Mouse (Mus musculus) kidney, adult 2 months (tissue): ENCODE results near the gene Srsf1. TPM values are rescaled to one million over a fixed set of nuclear protein-coding genes. Genes with fewer than 3 reads are reported as not detected.

ENCODE experiments used
- DNase-seq: peaks from one replicate; pipeline ENCODE4 v3.0.0; 2021
- H3K27ac ChIP-seq: fragments of 200-500 bp; 2 replicates; pipeline ENCODE4 v1.5.1; 2012; ENCODE audit warnings: low read depth, low read length, control low read depth, inconsistent platforms; ENCODE audit not compliant: insufficient read depth
- H3K27me3 ChIP-seq: fragments of 200-500 bp; replicated peaks from 2 replicates; pipeline ENCODE4 v1.6.1; 2012; ENCODE audit warnings: mild to moderate bottlenecking, moderate library complexity, low read length, inconsistent platforms; ENCODE audit not compliant: control insufficient read depth, insufficient read depth
- H3K36me3 ChIP-seq: fragments of 200-500 bp; 2 replicates; pipeline ENCODE4 v1.6.1; 2012; ENCODE audit warnings: mild to moderate bottlenecking, moderate library complexity, low read length, inconsistent platforms; ENCODE audit not compliant: control insufficient read depth, insufficient read depth
- H3K4me1 ChIP-seq: fragments of 200-500 bp; 2 replicates; pipeline ENCODE4 v1.6.1; 2011; ENCODE audit warnings: low read length; ENCODE audit not compliant: control insufficient read depth, insufficient read depth
- H3K4me3 ChIP-seq: fragments of 200-500 bp; 2 replicates; pipeline ENCODE4 v1.5.1; 2011; ENCODE audit warnings: mild to moderate bottlenecking, low read depth, low read length, control low read depth; ENCODE audit not compliant: insufficient read depth
- CTCF ChIP-seq: fragments of 200-500 bp; conservative IDR thresholded peaks from 2 replicates; pipeline ENCODE4 v1.5.1; 2011; ENCODE audit warnings: low read depth, mild to moderate bottlenecking, control low read depth, low read length, moderate library complexity, mixed read lengths; ENCODE audit not compliant: insufficient read depth, insufficient read length
- POLR2A ChIP-seq: fragments of 200-500 bp; IDR thresholded peaks from one replicate; pipeline ENCODE4 v1.6.1; 2011; ENCODE audit warnings: low read depth, low read length, control low read depth
- WGBS: fragments of 180-500 bp; shearing (Covaris S2); methylation state at CpG from one replicate; pipeline ENCODE4 v1.1.7; 2018; 5-methylcytosine and 5-hydroxymethylcytosine counted together
- polyA plus RNA-seq: library from polyadenylated mRNA; depleted of rRNA; stranded (reverse); fragments of >200 nt; gene quantifications from 2 replicates; pipeline ENCODE4 v1.2.3, GENCODE M21; 2012

The Srsf1 gene
- polyA plus RNA-seq, 1 experiment: 56.6 TPM

DNA sequence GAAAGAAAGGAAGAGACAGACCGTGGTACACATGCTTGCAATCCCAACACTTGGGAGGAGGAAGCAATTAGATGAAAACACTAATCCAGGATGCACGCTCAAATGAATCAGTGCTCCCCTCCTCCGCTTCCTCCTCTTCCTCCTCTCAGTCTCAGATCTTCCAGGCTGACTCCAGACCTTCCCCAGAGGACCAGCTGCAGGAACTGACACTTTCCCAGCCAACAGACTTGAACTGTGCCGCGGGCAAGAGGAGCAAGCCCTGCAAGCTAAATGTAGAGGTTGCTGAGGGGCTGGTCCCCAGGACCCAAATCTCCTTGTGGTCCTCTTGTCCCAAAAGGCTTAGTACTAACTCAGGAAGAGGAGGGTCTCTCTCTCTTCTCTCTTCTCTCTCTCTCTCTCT, 42.0 kb downstream of the Srsf1 start:
- TF ChIP-seq CTCF (no peak), POLR2A (no peak)
- Histone ChIP-seq H3K27ac (0 out of 2 replicates have a peak overlapping the region, but pooled peaks have one; percentile 32), H3K36me3 (no peaks in the 10 kb centered on the region), H3K27me3 (no peaks in the 10 kb centered on the region), H3K4me3 (no peak overlapping the region), H3K4me1 (peaks cover 4% of the 10 kb centered on the region; the same call in 1 of the 2 replicates)
- DNase-seq: no peak
- 52% methylated on average over 5 of the region's 5 CpGs for WGBS

DNA sequence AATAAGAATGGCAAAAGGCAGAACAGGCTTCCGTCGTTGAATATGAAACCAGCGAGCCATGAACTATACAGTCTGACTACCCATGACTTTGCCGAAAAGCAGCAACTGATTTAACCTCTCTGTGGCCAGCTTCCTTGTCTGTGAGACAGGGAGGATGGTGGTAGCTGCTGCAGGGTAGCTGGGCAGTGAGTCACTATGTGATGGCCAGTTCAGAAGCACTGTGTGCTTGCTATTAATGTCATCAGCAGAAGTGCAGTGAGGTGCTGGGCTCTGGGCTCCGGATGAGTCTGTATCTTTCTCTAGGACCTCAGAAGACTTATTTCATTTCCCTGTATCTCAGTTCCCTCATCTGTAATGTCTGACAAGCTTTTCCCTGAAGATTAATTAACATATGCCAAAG, 43.1 kb downstream of the Srsf1 start:
- H3K4me3 ChIP-seq: no peak overlapping the region
- TF ChIP-seq CTCF (no peak), POLR2A (no peak)
- H3K36me3 ChIP-seq: no peaks in the 10 kb centered on the region
- H3K27ac ChIP-seq: no peak overlapping the region
- DNase-seq: no peak
- H3K27me3 ChIP-seq: no peaks in the 10 kb centered on the region
- peaks cover 4% of the 10 kb centered on the region; the same call in 1 of the 2 replicates for H3K4me1 ChIP-seq
- WGBS: 61% methylated on average over 5 of the region's 5 CpGs

DNA sequence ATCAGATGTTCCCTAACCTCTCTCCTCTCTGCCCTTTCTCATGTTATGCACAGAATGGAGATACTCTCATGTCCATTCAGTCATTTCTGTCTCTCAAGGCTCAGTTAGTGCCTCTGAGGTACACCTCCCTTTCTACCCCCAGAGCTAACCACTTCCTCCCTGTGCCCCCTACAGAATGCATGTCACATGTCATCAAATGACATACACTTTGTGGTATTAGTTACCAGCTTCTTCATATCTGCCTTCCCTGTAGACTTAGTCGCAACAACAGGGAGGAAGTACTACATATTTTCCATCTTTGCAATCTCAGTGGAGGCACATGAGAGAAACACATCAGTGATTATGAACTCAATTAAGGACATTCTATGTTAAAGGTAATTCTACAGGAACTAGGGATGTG, 44.8 kb downstream of the Srsf1 start:
- H3K36me3 ChIP-seq: no peaks in the 10 kb centered on the region
- 94% methylated on average over 1 of the region's 1 CpGs for WGBS
- H3K27me3 ChIP-seq: no peaks in the 10 kb centered on the region
- peaks cover 4% of the 10 kb centered on the region; the same call in 1 of the 2 replicates for H3K4me1 ChIP-seq
- H3K27ac ChIP-seq: no peak overlapping the region
- H3K4me3 ChIP-seq: no peak overlapping the region
- TF ChIP-seq CTCF (no peak), POLR2A (no peak)
- no peak for DNase-seq

DNA sequence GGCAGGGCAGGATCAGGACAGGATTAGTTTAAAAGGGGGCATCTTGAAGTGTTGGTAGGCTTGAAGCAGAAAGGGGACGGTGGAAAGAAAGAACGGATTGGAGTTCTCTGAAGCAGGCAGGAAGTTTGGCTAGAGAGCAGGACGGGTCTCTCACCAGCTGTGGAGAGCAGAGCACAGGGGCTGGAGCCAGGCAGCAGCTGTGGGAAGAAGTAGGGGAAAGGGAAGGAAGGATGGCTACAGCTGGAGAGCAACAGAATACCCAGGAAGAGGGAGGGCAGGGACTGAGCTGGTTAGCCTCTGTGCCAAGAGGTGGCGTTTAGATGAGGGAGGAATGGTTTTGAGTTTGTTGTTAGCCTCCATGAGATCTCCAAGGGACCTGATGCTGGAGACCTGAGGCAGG, 50.0 kb downstream of the Srsf1 start:
- Histone ChIP-seq H3K4me1 (no peaks in the 10 kb centered on the region; the same call in 1 of the 2 replicates), H3K27me3 (no peaks in the 10 kb centered on the region), H3K27ac (no peak overlapping the region), H3K36me3 (no peaks in the 10 kb centered on the region), H3K4me3 (no peak overlapping the region)
- no peak for DNase-seq
- 30% methylated on average over 4 of the region's 4 CpGs for WGBS
- no peak for TF ChIP-seq CTCF
- no peak for TF ChIP-seq POLR2A

DNA sequence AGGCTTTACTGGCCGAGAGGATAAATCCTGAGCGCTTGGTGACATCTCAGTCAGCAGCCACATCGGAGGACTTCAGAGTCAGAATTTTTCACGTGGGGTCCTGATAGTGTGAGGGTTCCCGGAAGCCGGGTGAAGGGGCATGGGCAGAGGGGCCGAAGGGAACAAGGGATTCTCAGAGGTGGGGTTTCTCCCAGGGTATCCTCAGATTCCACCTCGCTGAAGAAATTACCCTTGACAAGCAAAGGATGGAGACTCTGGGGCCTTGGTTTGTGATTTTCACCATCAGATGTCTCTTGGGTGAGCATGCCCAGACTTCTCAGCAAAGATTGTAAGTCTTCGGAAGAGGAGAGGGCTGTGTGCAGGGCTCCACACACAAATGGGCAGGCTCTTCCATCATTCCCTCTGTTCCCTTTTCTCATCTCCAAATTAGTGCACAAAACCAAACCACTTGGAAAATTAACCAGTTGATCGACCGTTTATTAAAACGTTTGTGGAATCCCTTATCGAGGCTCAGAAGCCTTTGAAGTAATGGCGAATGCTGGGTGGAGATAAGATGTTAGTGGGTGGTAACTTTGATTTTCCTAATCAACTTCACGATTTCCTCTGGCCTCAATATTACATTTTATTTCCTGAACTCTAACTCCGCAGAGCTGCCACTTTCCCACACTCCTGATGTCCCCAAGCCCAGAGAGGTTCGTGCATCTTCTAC, 51.0 kb downstream of the Srsf1 start, which contains the start of gene Cuedc1:
Gene Cuedc1, plus strand, starts transcription at position 38 of the 709 bp plus-strand sequence.
- H3K36me3 ChIP-seq: no peaks in the 10 kb centered on the region
- no peaks in the 10 kb centered on the region for H3K27me3 ChIP-seq
- H3K4me1 ChIP-seq: no peaks in the 10 kb centered on the region; the same call in 1 of the 2 replicates
- DNase-seq: no peak
- WGBS: 37% methylated on average over 17 of the region's 17 CpGs
- peak within 1 kb of the TSS; percentile 83 for H3K4me3 ChIP-seq
- peak within 1 kb of the TSS; percentile 95 for H3K27ac ChIP-seq
- no peak for TF ChIP-seq CTCF
- no peak for TF ChIP-seq POLR2A

DNA sequence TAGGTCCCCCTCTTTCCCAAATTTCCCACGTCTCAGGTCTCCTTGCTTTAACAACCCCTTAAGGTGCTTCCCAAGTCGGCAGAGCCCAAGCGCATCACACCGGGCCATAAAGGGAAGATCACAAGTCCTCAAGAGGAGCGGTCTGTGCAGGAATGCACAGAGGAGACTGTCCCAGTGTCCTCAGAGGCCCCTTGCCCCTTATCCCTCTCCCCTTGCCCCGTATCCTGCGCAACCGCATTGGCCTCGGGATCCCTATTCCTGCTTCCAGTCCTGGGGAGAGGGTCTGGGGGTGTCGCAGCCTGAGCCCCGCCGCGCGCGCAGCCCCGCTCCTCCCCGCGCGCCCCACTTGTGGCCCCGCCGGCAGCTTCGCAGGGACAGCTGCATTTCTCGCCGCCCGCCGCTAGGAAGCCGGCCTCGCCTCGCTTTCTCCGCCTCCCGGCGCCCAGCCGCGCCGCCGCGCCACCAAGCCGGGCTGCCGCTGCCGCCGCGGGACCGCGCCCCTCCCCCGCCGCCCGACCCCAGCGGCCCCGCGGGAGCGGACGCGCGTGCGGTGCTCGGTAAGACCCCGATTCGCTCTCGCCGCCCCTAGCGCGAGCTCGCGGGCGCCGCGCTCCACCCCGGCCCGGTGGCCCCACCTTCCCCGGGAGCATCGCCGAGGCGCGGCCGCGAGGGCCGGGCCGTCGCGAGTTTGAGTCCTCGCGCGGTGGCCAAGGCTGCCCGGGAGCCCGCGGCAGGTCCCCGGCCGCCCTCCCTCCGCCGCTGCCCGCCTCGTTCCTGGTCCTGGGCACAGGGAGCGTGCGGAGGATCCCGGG, 51.8 kb downstream of the Srsf1 start:
- peak overlapping the region; percentile 83 for H3K4me3 ChIP-seq
- H3K27ac ChIP-seq: peak overlapping the region; percentile 95
- 1% methylated on average over 95 of the region's 95 CpGs for WGBS
- peak; percentile 80 for DNase-seq
- no peak; the same call in 1 of the 2 replicates for TF ChIP-seq CTCF
- TF ChIP-seq POLR2A: no peak
- no peaks in the 10 kb centered on the region for H3K27me3 ChIP-seq
- no peaks in the 10 kb centered on the region; the same call in 1 of the 2 replicates for H3K4me1 ChIP-seq
- no peaks in the 10 kb centered on the region for H3K36me3 ChIP-seq

DNA sequence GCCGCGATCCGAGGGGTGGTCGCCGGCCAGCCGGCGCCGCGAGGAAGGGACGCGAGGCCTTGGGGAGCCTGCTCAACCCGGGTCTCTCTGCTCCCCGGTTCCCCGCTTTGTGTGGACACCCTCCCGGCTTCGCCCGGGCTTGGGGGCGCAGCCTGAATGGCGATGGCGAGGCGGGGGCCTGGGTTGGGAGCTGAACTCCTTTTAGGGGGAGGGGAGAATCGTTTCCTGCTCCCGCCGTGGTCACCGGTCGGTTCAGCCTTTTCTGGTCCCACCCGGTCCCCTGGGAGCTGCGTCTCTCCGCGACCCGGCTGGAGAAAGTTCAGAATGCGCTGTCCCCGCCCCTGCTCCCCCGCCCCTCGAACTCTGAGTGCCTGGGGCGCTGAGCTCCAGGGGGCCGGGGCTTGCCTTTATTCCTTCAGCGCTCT, 52.4 kb downstream of the Srsf1 start:
- TF ChIP-seq CTCF (no peak), POLR2A (peak; percentile 35)
- H3K27ac ChIP-seq: peak overlapping the region; percentile 95
- DNase-seq: peak; percentile 90
- WGBS: under 1% methylated on average over 36 of the region's 38 CpGs
- no peaks in the 10 kb centered on the region for H3K27me3 ChIP-seq
- no peaks in the 10 kb centered on the region; the same call in 1 of the 2 replicates for H3K4me1 ChIP-seq
- peak overlapping the region; percentile 83 for H3K4me3 ChIP-seq
- no peaks in the 10 kb centered on the region for H3K36me3 ChIP-seq
